Mouse (Mus musculus): ENCODE results near the gene Gm45713. TPM values are rescaled to one million over a fixed set of nuclear protein-coding genes. Genes with fewer than 3 reads are reported as not detected.
A peak's percentile ranks its signal among the peaks of the same experiment; 100 is the strongest.

Gene Gm45713
- polyA plus RNA-seq (2015; fragmentation: Nextera tagmentation; extraction: Ambion mirVana), result not detected in 2 replicates

GRCm38 (mm10) chr7:45135993-45136567 lies at the start of gene Gm45713, which contains the start of gene Flt3l:
Gm45713 (minus strand) TSS chr7:45136231.
Flt3l (minus strand) TSS chr7:45136432.
- 2% methylated on average over 29 of the region's 29 CpGs for WGBS
- Histone ChIP-seq H3K4me2 (ENCODE audit: low read length) (peak within 1 kb of the TSS; percentile 74), H3K4me1 (replicated peaks; ENCODE audit: control insufficient read depth, insufficient read depth, low read length) (peaks cover 11% of the 10 kb centered on the region), H3K27ac (ENCODE audit: low read length) (no peak within 1 kb of the TSS), H3K27me3 (replicated peaks; ENCODE audit: control insufficient read depth, insufficient read depth, low read length) (peaks cover 2% of the 10 kb centered on the region; the same call in 1 of the 2 replicates), H3K9ac (replicated peaks; ENCODE audit: low read depth, low read length) (peak within 1 kb of the TSS; percentile 63), H3K36me3 (ENCODE audit: control insufficient read depth, insufficient read depth) (no peaks in the 10 kb centered on the region), H3K4me3 (replicated peaks; ENCODE audit: low read length) (peak within 1 kb of the TSS; percentile 49), H3K9me3 (ENCODE audit: control insufficient read depth, low read length) (no peaks in the 10 kb centered on the region)
- ATAC-seq, result peak; percentile 86

DNA sequence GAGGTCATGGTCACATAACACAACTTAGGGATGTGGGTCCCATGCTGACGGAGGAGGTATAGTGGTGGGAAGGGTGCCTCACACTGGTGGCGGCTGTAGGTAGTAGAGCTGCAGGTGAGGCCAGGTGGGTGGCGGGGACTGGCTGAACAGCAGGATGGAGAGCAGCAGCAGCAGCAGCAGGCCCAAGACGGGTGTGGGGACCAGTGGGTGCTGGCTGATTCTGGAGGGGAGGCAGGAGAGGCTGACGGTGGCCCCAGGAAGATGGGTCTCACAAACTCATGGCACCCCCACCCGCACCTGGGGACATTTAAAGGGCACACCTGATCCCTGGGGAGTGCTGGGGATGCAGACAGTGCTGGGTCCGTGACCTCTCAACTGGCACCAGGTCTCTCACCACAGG lies 47.6 kb upstream of the Gm45713 start:
- Histone ChIP-seq H3K27ac (ENCODE audit: low read length) (no peak overlapping the region), H3K36me3 (ENCODE audit: control insufficient read depth, insufficient read depth) (no peaks in the 10 kb centered on the region), H3K9ac (replicated peaks; ENCODE audit: low read depth, low read length) (no peak overlapping the region), H3K9me3 (ENCODE audit: control insufficient read depth, low read length) (no peaks in the 10 kb centered on the region), H3K4me1 (replicated peaks; ENCODE audit: control insufficient read depth, insufficient read depth, low read length) (peaks cover 13% of the 10 kb centered on the region), H3K4me2 (ENCODE audit: low read length) (no peak overlapping the region), H3K27me3 (replicated peaks; ENCODE audit: control insufficient read depth, insufficient read depth, low read length) (peaks cover 61% of the 10 kb centered on the region), H3K4me3 (replicated peaks; ENCODE audit: low read length) (no peak overlapping the region)
- WGBS, result 60% methylated on average over 7 of the region's 7 CpGs
- ATAC-seq, result no peak

GRCm38 (mm10) chr7:45182606-45183005 lies 46.6 kb upstream of the Gm45713 start:
- H3K9me3 ChIP-seq (ENCODE audit: control insufficient read depth, low read length), result no peaks in the 10 kb centered on the region
- H3K4me2 ChIP-seq (ENCODE audit: low read length), result peak overlapping the region; percentile 61
- WGBS, result 9% methylated on average over 11 of the region's 11 CpGs
- H3K9ac ChIP-seq (replicated peaks; ENCODE audit: low read depth, low read length), result peak overlapping the region; percentile 20; the same call in 1 of the 2 replicates
- peaks cover 72% of the 10 kb centered on the region for H3K27me3 ChIP-seq (replicated peaks; ENCODE audit: control insufficient read depth, insufficient read depth, low read length)
- peak overlapping the region; percentile 43 for H3K4me3 ChIP-seq (replicated peaks; ENCODE audit: low read length)
- no peak overlapping the region for H3K27ac ChIP-seq (ENCODE audit: low read length)
- peak; percentile 24; the same call in 1 of the 2 replicates for ATAC-seq
- no peaks in the 10 kb centered on the region for H3K36me3 ChIP-seq (ENCODE audit: control insufficient read depth, insufficient read depth)
- H3K4me1 ChIP-seq (replicated peaks; ENCODE audit: control insufficient read depth, insufficient read depth, low read length), result peaks cover 13% of the 10 kb centered on the region

- Histone ChIP-seq H3K9ac (replicated peaks; ENCODE audit: low read depth, low read length) (peak overlapping the region; percentile 20; the same call in 1 of the 2 replicates), H3K27me3 (replicated peaks; ENCODE audit: control insufficient read depth, insufficient read depth, low read length) (peaks cover 76% of the 10 kb centered on the region), H3K27ac (ENCODE audit: low read length) (no peak overlapping the region), H3K4me1 (replicated peaks; ENCODE audit: control insufficient read depth, insufficient read depth, low read length) (peaks cover 13% of the 10 kb centered on the region), H3K9me3 (ENCODE audit: control insufficient read depth, low read length) (no peaks in the 10 kb centered on the region), H3K4me3 (replicated peaks; ENCODE audit: low read length) (peak overlapping the region; percentile 43), H3K4me2 (ENCODE audit: low read length) (peak overlapping the region; percentile 61), H3K36me3 (ENCODE audit: control insufficient read depth, insufficient read depth) (no peaks in the 10 kb centered on the region)
- under 1% methylated on average over 34 of the region's 34 CpGs for WGBS
- ATAC-seq, result peak; percentile 96
These were observed 46.2 kb upstream of the Gm45713 start for GRCm38 (mm10) chr7:45182199-45182601.

DNA sequence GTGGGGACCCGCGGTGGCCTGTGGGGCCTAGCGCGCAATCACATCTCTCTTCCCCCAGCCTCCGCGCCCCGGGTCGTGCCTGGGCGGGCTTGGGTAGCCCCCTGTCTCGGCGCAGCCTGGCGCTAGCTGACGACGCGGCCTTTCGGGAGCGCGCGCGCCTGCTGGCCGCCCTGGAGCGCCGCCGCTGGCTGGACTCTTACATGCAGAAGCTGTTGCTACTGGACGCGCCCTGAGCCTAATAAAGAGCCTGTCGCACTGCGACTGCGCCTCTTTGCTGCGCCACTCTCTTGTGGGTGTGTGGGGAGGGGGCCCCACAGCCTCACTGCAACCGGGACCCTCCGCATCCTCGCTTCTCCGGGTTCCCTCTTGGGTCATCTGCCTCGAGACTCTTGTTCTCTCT lies 45.5 kb upstream of the Gm45713 start:
- H3K4me2 ChIP-seq (ENCODE audit: low read length), result peak overlapping the region; percentile 61
- peak overlapping the region; percentile 14 for H3K4me3 ChIP-seq (replicated peaks; ENCODE audit: low read length)
- H3K27ac ChIP-seq (ENCODE audit: low read length), result no peak overlapping the region
- H3K9me3 ChIP-seq (ENCODE audit: control insufficient read depth, low read length), result no peaks in the 10 kb centered on the region
- H3K9ac ChIP-seq (replicated peaks; ENCODE audit: low read depth, low read length), result no peak overlapping the region
- H3K27me3 ChIP-seq (replicated peaks; ENCODE audit: control insufficient read depth, insufficient read depth, low read length), result peaks cover 77% of the 10 kb centered on the region
- ATAC-seq, result no peak
- peaks cover 14% of the 10 kb centered on the region for H3K4me1 ChIP-seq (replicated peaks; ENCODE audit: control insufficient read depth, insufficient read depth, low read length)
- WGBS, result 4% methylated on average over 27 of the region's 35 CpGs
- H3K36me3 ChIP-seq (ENCODE audit: control insufficient read depth, insufficient read depth), result no peaks in the 10 kb centered on the region

DNA sequence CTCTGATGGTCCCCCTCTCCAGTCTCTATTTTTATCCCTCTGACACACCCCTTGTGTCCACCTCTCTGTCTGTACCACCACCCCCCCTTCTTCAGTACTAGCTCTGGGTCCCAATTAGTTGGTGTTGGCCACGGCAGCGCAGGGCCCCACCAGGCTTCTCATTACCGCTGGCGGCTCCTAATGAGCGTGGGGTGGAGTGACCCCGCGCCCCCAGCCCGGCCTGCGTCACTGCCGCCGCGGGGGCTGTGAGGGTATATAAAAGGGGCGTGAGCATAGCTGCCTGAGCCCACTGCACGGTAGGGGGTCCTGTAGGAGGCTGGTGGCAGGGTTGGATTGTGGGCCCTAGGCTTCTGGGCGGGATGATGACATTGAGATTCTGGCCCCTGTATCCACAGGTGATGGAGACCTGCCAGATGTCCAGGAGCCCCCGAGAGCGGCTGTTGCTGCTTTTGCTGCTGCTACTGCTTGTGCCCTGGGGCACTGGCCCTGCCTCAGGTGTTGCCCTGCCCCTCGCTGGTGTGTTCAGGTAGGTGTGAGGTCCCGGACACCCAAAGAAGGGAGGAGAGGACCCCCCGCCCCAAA lies 45.0 kb upstream of the Gm45713 start, which contains the start of gene Pth2:
Gene Pth2 (plus strand): TSS at position 100 of the 582 bp plus-strand sequence.
- H3K4me3 ChIP-seq (replicated peaks; ENCODE audit: low read length), result peak within 1 kb of the TSS; percentile 43
- no peaks in the 10 kb centered on the region for H3K36me3 ChIP-seq (ENCODE audit: control insufficient read depth, insufficient read depth)
- peaks cover 20% of the 10 kb centered on the region for H3K4me1 ChIP-seq (replicated peaks; ENCODE audit: control insufficient read depth, insufficient read depth, low read length)
- WGBS, result 11% methylated on average over 19 of the region's 20 CpGs
- peaks cover 81% of the 10 kb centered on the region for H3K27me3 ChIP-seq (replicated peaks; ENCODE audit: control insufficient read depth, insufficient read depth, low read length)
- H3K4me2 ChIP-seq (ENCODE audit: low read length), result peak within 1 kb of the TSS; percentile 61
- H3K27ac ChIP-seq (ENCODE audit: low read length), result no peak within 1 kb of the TSS
- ATAC-seq, result no peak
- H3K9ac ChIP-seq (replicated peaks; ENCODE audit: low read depth, low read length), result no peak within 1 kb of the TSS
- H3K9me3 ChIP-seq (ENCODE audit: control insufficient read depth, low read length), result no peaks in the 10 kb centered on the region

DNA sequence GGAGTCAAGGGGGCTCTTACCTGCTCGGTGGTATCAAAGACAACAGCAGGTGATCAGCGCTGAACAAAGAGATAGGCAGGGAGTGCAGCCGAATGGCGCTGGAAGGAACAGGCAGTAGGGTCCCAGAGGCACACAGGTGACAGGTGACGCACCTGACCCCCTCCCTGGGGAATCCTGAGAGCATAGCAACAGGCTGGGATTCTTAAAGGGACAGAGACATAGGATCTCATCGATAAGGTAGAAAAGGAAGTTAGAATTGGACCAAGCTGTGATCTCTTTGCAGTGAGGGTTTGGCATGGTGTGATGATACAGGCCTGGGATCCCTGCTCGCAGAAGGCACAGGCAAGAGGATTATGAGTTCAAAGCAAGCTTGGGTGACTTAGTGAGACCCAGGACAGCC lies 43.4 kb upstream of the Gm45713 start, which contains the start of gene Gfy:
Gene Gfy (minus strand): TSS at position 101 of the 400 bp plus-strand sequence.
- Histone ChIP-seq H3K4me3 (replicated peaks; ENCODE audit: low read length) (no peak within 1 kb of the TSS), H3K36me3 (ENCODE audit: control insufficient read depth, insufficient read depth) (no peaks in the 10 kb centered on the region), H3K4me2 (ENCODE audit: low read length) (no peak within 1 kb of the TSS), H3K27ac (ENCODE audit: low read length) (no peak within 1 kb of the TSS), H3K9ac (replicated peaks; ENCODE audit: low read depth, low read length) (no peak within 1 kb of the TSS), H3K9me3 (ENCODE audit: control insufficient read depth, low read length) (no peaks in the 10 kb centered on the region), H3K4me1 (replicated peaks; ENCODE audit: control insufficient read depth, insufficient read depth, low read length) (peaks cover 22% of the 10 kb centered on the region), H3K27me3 (replicated peaks; ENCODE audit: control insufficient read depth, insufficient read depth, low read length) (peaks cover 89% of the 10 kb centered on the region)
- no peak for ATAC-seq
- WGBS, result 20% methylated on average over 7 of the region's 7 CpGs

DNA sequence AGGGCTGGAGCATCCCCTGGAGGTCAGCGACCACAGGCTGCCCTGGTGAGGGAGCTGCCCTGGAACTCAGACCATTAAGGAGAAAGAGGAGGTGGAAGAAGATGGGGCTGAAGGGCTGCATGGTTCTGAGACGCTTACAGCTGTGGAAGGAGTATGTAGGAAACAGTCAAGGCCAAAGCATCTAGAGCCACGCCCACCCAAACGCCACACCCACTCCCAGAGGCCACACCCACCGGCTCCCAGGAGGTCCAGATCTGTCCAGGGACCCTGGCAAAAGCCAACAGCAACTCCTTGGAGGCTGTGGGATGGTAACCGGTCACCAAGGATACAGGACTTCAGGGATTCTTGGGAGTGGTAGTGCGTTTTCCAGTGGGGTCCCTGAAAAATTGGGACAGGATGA lies 42.5 kb upstream of the Gm45713 start:
- no peak overlapping the region for H3K9ac ChIP-seq (replicated peaks; ENCODE audit: low read depth, low read length)
- H3K4me3 ChIP-seq (replicated peaks; ENCODE audit: low read length), result no peak overlapping the region
- no peak overlapping the region for H3K4me2 ChIP-seq (ENCODE audit: low read length)
- H3K27ac ChIP-seq (ENCODE audit: low read length), result no peak overlapping the region
- no peak for ATAC-seq
- H3K36me3 ChIP-seq (ENCODE audit: control insufficient read depth, insufficient read depth), result no peaks in the 10 kb centered on the region
- H3K27me3 ChIP-seq (replicated peaks; ENCODE audit: control insufficient read depth, insufficient read depth, low read length), result peaks cover 86% of the 10 kb centered on the region
- 18% methylated on average over 7 of the region's 7 CpGs for WGBS
- H3K4me1 ChIP-seq (replicated peaks; ENCODE audit: control insufficient read depth, insufficient read depth, low read length), result peaks cover 22% of the 10 kb centered on the region
- H3K9me3 ChIP-seq (ENCODE audit: control insufficient read depth, low read length), result no peaks in the 10 kb centered on the region

GRCm38 (mm10) chr7:45176356-45176755 lies 40.3 kb upstream of the Gm45713 start:
- Histone ChIP-seq H3K9me3 (ENCODE audit: control insufficient read depth, low read length) (no peaks in the 10 kb centered on the region), H3K4me3 (replicated peaks; ENCODE audit: low read length) (peak overlapping the region; percentile 10; the same call in 1 of the 2 replicates), H3K4me2 (ENCODE audit: low read length) (peak overlapping the region; percentile 39), H3K36me3 (ENCODE audit: control insufficient read depth, insufficient read depth) (0 out of 2 replicates have a peak, but pooled peaks cover 2% of the 10 kb centered on the region), H3K9ac (replicated peaks; ENCODE audit: low read depth, low read length) (no peak overlapping the region), H3K4me1 (replicated peaks; ENCODE audit: control insufficient read depth, insufficient read depth, low read length) (peaks cover 11% of the 10 kb centered on the region), H3K27me3 (replicated peaks; ENCODE audit: control insufficient read depth, insufficient read depth, low read length) (peaks cover 75% of the 10 kb centered on the region), H3K27ac (ENCODE audit: low read length) (no peak overlapping the region)
- ATAC-seq, result peak; percentile 23; the same call in 1 of the 2 replicates
- under 1% methylated on average over 31 of the region's 31 CpGs for WGBS
